Mouse (Mus musculus) bone marrow macrophage, adult 2 months (primary cell): ENCODE measurements at regions not wholly inside any gene's neighbourhood (a gene's known extent, or its start where the extent isn't known, plus 50 kb on each side); places are given as distances from the start of the nearest gene placed in this dataset.

ENCODE experiments used
- CTCF ChIP-seq: IDR thresholded peaks from 2 replicates; pipeline ENCODE4 v1.5.1; 2012; ENCODE audit warnings: low read depth, mild to moderate bottlenecking, low read length, moderate library complexity
- POLR2A ChIP-seq: IDR thresholded peaks from 2 replicates; pipeline ENCODE4 v1.6.1; 2012; ENCODE audit warnings: mild to moderate bottlenecking, low read depth, low read length, borderline replicate concordance

DNA sequence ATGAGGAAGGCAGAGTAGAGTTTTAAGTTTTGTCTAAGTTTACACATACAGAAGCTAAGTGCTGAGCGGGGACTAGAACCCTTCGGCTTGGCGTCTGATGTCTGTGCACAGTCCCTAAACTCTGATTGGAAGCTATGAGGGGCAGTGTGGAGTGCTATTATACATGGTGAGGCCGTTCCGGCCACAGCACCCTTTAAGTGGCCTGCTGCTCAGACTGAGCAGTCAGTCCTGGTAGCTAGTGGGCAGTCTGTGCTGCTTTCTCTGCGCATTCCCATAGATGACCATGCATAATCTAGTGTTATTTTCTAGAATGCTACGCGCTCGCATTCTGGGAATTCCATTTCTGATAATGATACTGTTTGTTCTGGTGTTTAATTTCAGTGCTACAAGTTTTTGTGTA, 51.2 kb upstream of the Ifne start:
- TF ChIP-seq POLR2A (no peak), CTCF (no peak)
